Mouse (Mus musculus): ENCODE results near the gene Fam210b. TPM values are rescaled to one million over a fixed set of nuclear protein-coding genes. Genes with fewer than 3 reads are reported as not detected.

The Fam210b gene
- polyA plus RNA-seq, 1 experiment from 2014 or later: 15.8 TPM

DNA sequence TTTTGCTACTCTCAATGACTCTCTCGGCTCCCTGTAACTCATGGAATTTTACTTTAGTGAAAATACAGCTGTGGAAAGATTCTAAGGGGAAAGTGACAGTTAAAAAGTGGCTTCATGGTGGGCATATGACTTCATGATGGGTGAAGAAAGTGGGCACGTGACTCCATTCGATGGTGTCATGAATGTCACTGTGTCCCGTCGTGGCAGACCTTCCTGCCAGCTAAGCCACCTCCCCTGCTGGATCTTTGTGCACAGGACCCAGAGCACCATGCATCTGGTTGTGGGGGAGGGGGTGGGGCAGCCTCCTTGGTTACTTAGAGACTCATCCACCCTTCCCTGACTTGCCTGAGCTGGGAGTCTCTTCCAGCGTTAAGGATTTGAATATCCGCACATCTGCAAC is 58.9 kb downstream of the Fam210b start:
- ATAC-seq (replicated peaks; ENCODE audit: insufficient number of reproducible peaks, insufficient read depth, low FRiP score, low read depth): no peak
- 54% methylated on average over 7 of the region's 7 CpGs for WGBS
- H3K36me3 ChIP-seq: no peaks in the 10 kb centered on the region
- H3K4me3 ChIP-seq: no peak overlapping the region
- peaks cover 5% of the 10 kb centered on the region; the same call in 1 of the 2 replicates for H3K4me1 ChIP-seq (replicated peaks)
- no peak overlapping the region for H3K27ac ChIP-seq
- H3K27me3 ChIP-seq: 0 out of 2 replicates have a peak, but pooled peaks cover 8% of the 10 kb centered on the region
- no peak overlapping the region for H3K4me2 ChIP-seq
- no peaks in the 10 kb centered on the region for H3K9me3 ChIP-seq (replicated peaks)
- H3K9ac ChIP-seq: no peak overlapping the region

DNA sequence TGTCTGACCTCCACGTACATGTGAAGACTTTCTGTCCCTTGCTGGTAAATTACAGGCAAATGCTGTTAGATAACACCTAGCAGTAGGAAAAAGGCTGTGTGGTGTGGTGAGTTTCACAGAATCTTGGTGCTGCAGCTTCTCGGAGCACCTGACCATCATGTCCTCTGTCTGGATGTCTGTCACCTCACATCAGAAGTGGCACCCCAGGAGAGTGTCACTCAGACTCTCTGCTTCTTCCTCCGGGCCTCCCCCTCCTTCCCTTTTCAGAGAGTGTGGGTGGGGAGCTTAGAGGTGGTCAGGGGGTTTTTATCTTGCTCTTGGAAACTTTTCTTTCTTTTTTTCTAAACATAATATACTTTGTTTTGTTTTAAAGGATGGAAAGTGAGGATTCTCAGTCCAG is 59.6 kb downstream of the Fam210b start:
- H3K36me3 ChIP-seq: no peaks in the 10 kb centered on the region
- no peak overlapping the region for H3K4me3 ChIP-seq
- no peak for ATAC-seq (replicated peaks; ENCODE audit: insufficient number of reproducible peaks, insufficient read depth, low FRiP score, low read depth)
- H3K9ac ChIP-seq: no peak overlapping the region
- no peak overlapping the region for H3K27ac ChIP-seq
- peaks cover under 1% of the 10 kb centered on the region; the same call in 1 of the 2 replicates for H3K4me1 ChIP-seq (replicated peaks)
- 53% methylated on average over 3 of the region's 3 CpGs for WGBS
- H3K27me3 ChIP-seq: 0 out of 2 replicates have a peak, but pooled peaks cover 8% of the 10 kb centered on the region
- H3K9me3 ChIP-seq (replicated peaks): no peaks in the 10 kb centered on the region
- no peak overlapping the region for H3K4me2 ChIP-seq

Other genes with a start within 250 kb of the Fam210b start
- gene Mc3r, start 97.1 kb upstream of the Fam210b start, polyA plus RNA-seq (2015; fragmentation: Nextera tagmentation; extraction: Ambion mirVana): not detected in 2 replicates
- gene Aurka, start 25.0 kb downstream of the Fam210b start, polyA plus RNA-seq (2015; fragmentation: Nextera tagmentation; extraction: Ambion mirVana): 76.8 and 82.2 TPM in 2 replicates
- gene Cstf1, start 25.1 kb downstream of the Fam210b start, polyA plus RNA-seq (2015; fragmentation: Nextera tagmentation; extraction: Ambion mirVana): 24.2 and 29.8 TPM in 2 replicates
- 0.26 and 0.91 TPM in 2 replicates for gene Cass4, start 48.2 kb downstream of the Fam210b start, polyA plus RNA-seq (2015; fragmentation: Nextera tagmentation; extraction: Ambion mirVana)
- gene Rtf2, start 95.0 kb downstream of the Fam210b start, polyA plus RNA-seq (2015; fragmentation: Nextera tagmentation; extraction: Ambion mirVana): 44.5 and 52.2 TPM in 2 replicates
- 0.71 and 0.79 TPM in 2 replicates for gene Gcnt7, start 113.0 kb downstream of the Fam210b start, polyA plus RNA-seq (2015; fragmentation: Nextera tagmentation; extraction: Ambion mirVana)
- 0.22 TPM in 1 of 2 replicates, not detected in the other for gene Fam209, start 127.0 kb downstream of the Fam210b start, polyA plus RNA-seq (2015; fragmentation: Nextera tagmentation; extraction: Ambion mirVana)
- 0.13 and 0.57 TPM in 2 replicates for gene Tfap2c, start 204.0 kb downstream of the Fam210b start, polyA plus RNA-seq (2015; fragmentation: Nextera tagmentation; extraction: Ambion mirVana)